Mouse (Mus musculus): ENCODE results near the gene Mical3. TPM values are rescaled to one million over a fixed set of nuclear protein-coding genes. Genes with fewer than 3 reads are reported as not detected.
A peak's percentile ranks its signal among the peaks of the same experiment; 100 is the strongest.

Gene Mical3
- polyA plus RNA-seq, 1 experiment = 42.4 TPM

GRCm38 (mm10) chr6:121069156-121069555, 61.6 kb downstream of the Mical3 start:
- H3K4me3 ChIP-seq (ENCODE audit: insufficient read depth, low read depth, low read length) = no peak overlapping the region
- H3K4me1 ChIP-seq (ENCODE audit: control insufficient read depth, insufficient read depth, insufficient read length, low read length) = peaks cover 61% of the 10 kb centered on the region
- H3K27ac ChIP-seq (replicated peaks; ENCODE audit: low read depth, low read length) = no peak overlapping the region

GRCm38 (mm10) chr6:121068087-121068464, 62.7 kb downstream of the Mical3 start:
- Histone ChIP-seq H3K4me1 (ENCODE audit: control insufficient read depth, insufficient read depth, insufficient read length, low read length) (peaks cover 57% of the 10 kb centered on the region), H3K27ac (replicated peaks; ENCODE audit: low read depth, low read length) (no peak overlapping the region; the same call in 1 of the 2 replicates), H3K4me3 (ENCODE audit: insufficient read depth, low read depth, low read length) (no peak overlapping the region)

- H3K4me3 ChIP-seq (ENCODE audit: insufficient read depth, low read depth, low read length) = no peak overlapping the region
- no peak overlapping the region; the same call in 1 of the 2 replicates for H3K27ac ChIP-seq (replicated peaks; ENCODE audit: low read depth, low read length)
- peaks cover 60% of the 10 kb centered on the region for H3K4me1 ChIP-seq (ENCODE audit: control insufficient read depth, insufficient read depth, insufficient read length, low read length)
Observed at GRCm38 (mm10) chr6:121067426-121068086, 63.2 kb downstream of the Mical3 start.

GRCm38 (mm10) chr6:121066761-121067160, 64.0 kb downstream of the Mical3 start:
- Histone ChIP-seq H3K4me3 (ENCODE audit: insufficient read depth, low read depth, low read length) (no peak overlapping the region), H3K4me1 (ENCODE audit: control insufficient read depth, insufficient read depth, insufficient read length, low read length) (peaks cover 60% of the 10 kb centered on the region), H3K27ac (replicated peaks; ENCODE audit: low read depth, low read length) (no peak overlapping the region)

GRCm38 (mm10) chr6:121064356-121065015, 66.3 kb downstream of the Mical3 start:
- peaks cover 48% of the 10 kb centered on the region for H3K4me1 ChIP-seq (ENCODE audit: control insufficient read depth, insufficient read depth, insufficient read length, low read length)
- H3K27ac ChIP-seq (replicated peaks; ENCODE audit: low read depth, low read length) = peak overlapping the region; percentile 64
- H3K4me3 ChIP-seq (ENCODE audit: insufficient read depth, low read depth, low read length) = no peak overlapping the region

GRCm38 (mm10) chr6:121063771-121064170, 67.0 kb downstream of the Mical3 start:
- H3K4me3 ChIP-seq (ENCODE audit: insufficient read depth, low read depth, low read length) = no peak overlapping the region
- peak overlapping the region; percentile 64 for H3K27ac ChIP-seq (replicated peaks; ENCODE audit: low read depth, low read length)
- peaks cover 44% of the 10 kb centered on the region for H3K4me1 ChIP-seq (ENCODE audit: control insufficient read depth, insufficient read depth, insufficient read length, low read length)

GRCm38 (mm10) chr6:121062891-121063408, 67.8 kb downstream of the Mical3 start:
- Histone ChIP-seq H3K4me3 (ENCODE audit: insufficient read depth, low read depth, low read length) (no peak overlapping the region), H3K27ac (replicated peaks; ENCODE audit: low read depth, low read length) (no peak overlapping the region), H3K4me1 (ENCODE audit: control insufficient read depth, insufficient read depth, insufficient read length, low read length) (peaks cover 37% of the 10 kb centered on the region)

GRCm38 (mm10) chr6:121058039-121058438, 72.8 kb downstream of the Mical3 start:
- peaks cover 45% of the 10 kb centered on the region for H3K4me1 ChIP-seq (ENCODE audit: control insufficient read depth, insufficient read depth, insufficient read length, low read length)
- H3K4me3 ChIP-seq (ENCODE audit: insufficient read depth, low read depth, low read length) = no peak overlapping the region
- H3K27ac ChIP-seq (replicated peaks; ENCODE audit: low read depth, low read length) = no peak overlapping the region

- Histone ChIP-seq H3K4me1 (ENCODE audit: control insufficient read depth, insufficient read depth, insufficient read length, low read length) (peaks cover 40% of the 10 kb centered on the region), H3K27ac (replicated peaks; ENCODE audit: low read depth, low read length) (peak overlapping the region; percentile 22; the same call in 1 of the 2 replicates)
Observed at GRCm38 (mm10) chr6:121057181-121057956, 73.4 kb downstream of the Mical3 start.

GRCm38 (mm10) chr6:121055496-121055895, 75.3 kb downstream of the Mical3 start:
- H3K4me3 ChIP-seq (ENCODE audit: insufficient read depth, low read depth, low read length) = no peak overlapping the region
- no peak overlapping the region for H3K27ac ChIP-seq (replicated peaks; ENCODE audit: low read depth, low read length)
- peaks cover 43% of the 10 kb centered on the region for H3K4me1 ChIP-seq (ENCODE audit: control insufficient read depth, insufficient read depth, insufficient read length, low read length)

More at GRCm38 (mm10) chr6:121057181-121057956, 73.4 kb downstream of the Mical3 start:
- H3K4me3 ChIP-seq (ENCODE audit: insufficient read depth, low read depth, low read length) = no peak overlapping the region

- peaks cover 43% of the 10 kb centered on the region for H3K4me1 ChIP-seq (ENCODE audit: control insufficient read depth, insufficient read depth, insufficient read length, low read length)
- 0 out of 2 replicates have a peak overlapping the region, but pooled peaks have one; percentile 8 for H3K27ac ChIP-seq (replicated peaks; ENCODE audit: low read depth, low read length)
- H3K4me3 ChIP-seq (ENCODE audit: insufficient read depth, low read depth, low read length) = no peak overlapping the region
Observed at GRCm38 (mm10) chr6:121054908-121055307, 75.9 kb downstream of the Mical3 start.

- Histone ChIP-seq H3K4me3 (ENCODE audit: insufficient read depth, low read depth, low read length) (no peak overlapping the region), H3K27ac (replicated peaks; ENCODE audit: low read depth, low read length) (no peak overlapping the region), H3K4me1 (ENCODE audit: control insufficient read depth, insufficient read depth, insufficient read length, low read length) (peaks cover 43% of the 10 kb centered on the region)
Observed at GRCm38 (mm10) chr6:121054340-121054739, 76.5 kb downstream of the Mical3 start.

GRCm38 (mm10) chr6:121053585-121054112, 77.2 kb downstream of the Mical3 start:
- Histone ChIP-seq H3K4me1 (ENCODE audit: control insufficient read depth, insufficient read depth, insufficient read length, low read length) (peaks cover 47% of the 10 kb centered on the region), H3K27ac (replicated peaks; ENCODE audit: low read depth, low read length) (no peak overlapping the region), H3K4me3 (ENCODE audit: insufficient read depth, low read depth, low read length) (no peak overlapping the region)

- H3K4me1 ChIP-seq (ENCODE audit: control insufficient read depth, insufficient read depth, insufficient read length, low read length) = peaks cover 41% of the 10 kb centered on the region
- no peak overlapping the region for H3K27ac ChIP-seq (replicated peaks; ENCODE audit: low read depth, low read length)
- no peak overlapping the region for H3K4me3 ChIP-seq (ENCODE audit: insufficient read depth, low read depth, low read length)
Observed at GRCm38 (mm10) chr6:121051972-121052629, 78.7 kb downstream of the Mical3 start.
